Mouse (Mus musculus) mature B cell (primary cell): ENCODE data around the gene Ptbp1.

Source experiments
- in situ Hi-C: fragments of 300-500 bp; cut with MboI; formaldehyde crosslinking; loops from 2 replicates; pipeline ENCODE4 v1.14.3; 2019

The Ptbp1 gene

DNA sequence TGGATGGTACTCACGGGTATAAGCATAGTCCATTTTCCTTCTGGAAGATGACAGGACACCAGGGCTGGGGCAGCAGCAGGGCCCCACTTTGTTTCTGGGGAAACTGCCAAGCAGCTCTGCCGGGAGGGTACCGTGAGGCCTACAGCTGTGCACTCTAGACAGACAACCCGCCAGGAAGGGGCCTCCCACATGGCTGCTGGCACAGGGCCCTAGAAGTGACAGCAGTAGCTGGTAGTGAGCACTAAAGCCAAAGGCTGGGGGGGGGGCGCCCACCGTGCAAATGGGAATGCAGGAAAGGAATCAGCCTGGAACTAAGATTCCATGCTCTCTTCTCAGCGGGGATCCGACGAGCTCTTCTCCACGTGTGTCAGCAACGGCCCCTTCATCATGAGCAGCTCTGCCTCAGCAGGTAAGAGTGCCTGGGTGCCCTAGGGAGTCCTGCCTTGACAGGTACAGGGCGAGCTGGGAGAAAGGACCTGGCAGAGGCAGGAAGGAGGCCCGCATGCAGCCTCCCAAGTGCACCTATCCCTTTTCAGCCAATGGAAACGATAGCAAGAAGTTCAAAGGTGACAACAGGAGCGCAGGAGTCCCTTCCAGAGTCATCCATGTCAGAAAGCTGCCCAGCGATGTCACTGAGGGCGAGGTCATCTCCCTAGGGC is 4.3 kb downstream of the Ptbp1 start:
- in situ Hi-C loops: no loop called here

DNA sequence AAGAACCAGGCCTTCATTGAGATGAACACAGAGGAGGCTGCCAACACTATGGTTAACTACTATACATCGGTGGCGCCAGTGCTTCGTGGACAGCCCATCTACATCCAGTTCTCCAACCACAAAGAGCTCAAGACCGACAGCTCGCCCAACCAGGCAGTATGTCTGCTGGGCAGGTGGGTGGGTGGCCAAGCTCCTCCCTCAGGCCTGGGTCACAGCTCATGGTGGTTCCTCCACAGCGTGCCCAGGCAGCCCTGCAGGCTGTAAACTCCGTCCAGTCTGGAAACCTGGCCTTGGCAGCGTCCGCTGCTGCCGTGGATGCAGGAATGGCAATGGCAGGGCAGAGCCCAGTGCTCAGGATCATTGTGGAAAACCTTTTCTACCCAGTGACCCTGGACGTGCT is 4.9 kb downstream of the Ptbp1 start:
- in situ Hi-C loops: no loop called here

DNA sequence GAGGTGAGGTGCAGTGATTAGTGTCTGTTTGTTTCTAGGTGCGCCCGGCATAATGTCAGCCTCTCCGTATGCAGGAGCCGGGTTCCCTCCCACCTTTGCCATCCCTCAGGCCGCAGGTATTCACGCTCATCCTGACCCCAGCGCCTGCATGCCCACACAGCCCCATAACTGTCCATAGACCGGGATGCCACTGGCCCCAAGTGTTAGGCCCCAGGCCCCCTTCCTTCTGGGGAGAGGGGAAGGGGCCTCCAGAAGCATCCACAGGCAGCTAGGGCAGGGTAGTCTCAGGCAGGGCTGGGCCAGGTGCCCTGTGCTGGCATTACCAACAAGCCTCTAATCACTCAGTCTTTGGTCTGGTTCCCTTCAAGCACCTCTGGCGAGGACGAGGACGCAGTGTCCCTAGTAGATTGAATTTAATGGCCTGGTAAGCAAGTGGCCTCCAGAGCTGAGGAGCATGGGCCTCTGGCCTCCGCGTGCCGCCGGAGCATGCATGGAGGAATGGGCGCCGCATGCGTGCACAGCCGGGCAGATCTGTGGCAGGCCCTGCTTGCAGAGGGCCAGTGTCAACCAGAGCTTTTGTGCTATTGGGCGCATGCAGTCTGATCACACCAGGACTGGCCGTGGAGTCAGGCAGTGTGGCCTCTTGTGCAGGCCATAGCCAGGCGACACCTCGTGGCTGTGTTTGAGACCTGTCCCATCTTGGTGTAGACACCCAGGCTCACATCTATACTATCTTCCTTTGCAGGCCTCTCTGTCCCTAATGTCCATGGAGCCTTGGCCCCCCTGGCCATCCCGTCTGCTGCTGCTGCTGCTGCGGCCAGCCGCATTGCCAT is 6.1 kb downstream of the Ptbp1 start:
- in situ Hi-C loops: no loop called here

DNA sequence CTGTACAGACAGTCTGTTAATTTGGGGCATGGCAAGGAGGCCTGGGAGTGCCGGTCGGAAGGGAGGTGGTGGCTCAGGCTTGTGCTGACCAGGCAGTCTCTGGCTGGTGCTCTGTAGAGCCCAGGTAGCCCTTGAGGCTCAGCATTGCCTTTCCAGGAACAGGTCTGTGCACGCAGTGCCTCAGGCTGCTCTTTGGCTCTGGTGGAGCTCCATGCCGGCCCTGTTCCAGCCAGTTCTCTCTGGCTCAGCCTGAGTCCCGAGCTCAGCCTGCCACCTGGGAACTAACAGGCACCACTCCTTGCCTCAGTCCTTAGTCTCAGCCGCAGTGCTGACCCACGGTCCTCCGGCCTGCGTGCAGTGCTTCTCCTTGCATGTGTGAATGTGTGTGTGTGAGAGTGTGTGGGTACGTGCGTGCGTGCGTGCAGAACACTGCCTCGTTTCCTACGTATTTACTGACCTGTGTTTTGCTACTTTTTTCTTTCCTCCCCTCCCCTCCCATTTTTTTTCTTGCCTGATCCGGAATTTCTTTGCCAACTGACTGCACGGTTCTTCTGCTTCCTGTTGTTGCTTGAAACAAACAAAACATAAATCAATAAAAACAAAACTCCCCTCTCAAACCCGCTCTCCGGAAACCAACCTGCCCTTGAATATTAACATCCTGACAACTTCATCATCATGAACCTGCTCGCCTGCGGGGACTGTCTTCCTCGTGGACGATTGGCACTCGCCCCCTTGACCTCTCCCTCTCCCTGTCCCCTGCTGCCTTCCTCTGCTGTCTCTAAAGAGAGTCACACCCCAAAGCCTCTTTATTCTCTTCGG is 7.2 kb downstream of the Ptbp1 start:
- in situ Hi-C loops: no loop called here

DNA sequence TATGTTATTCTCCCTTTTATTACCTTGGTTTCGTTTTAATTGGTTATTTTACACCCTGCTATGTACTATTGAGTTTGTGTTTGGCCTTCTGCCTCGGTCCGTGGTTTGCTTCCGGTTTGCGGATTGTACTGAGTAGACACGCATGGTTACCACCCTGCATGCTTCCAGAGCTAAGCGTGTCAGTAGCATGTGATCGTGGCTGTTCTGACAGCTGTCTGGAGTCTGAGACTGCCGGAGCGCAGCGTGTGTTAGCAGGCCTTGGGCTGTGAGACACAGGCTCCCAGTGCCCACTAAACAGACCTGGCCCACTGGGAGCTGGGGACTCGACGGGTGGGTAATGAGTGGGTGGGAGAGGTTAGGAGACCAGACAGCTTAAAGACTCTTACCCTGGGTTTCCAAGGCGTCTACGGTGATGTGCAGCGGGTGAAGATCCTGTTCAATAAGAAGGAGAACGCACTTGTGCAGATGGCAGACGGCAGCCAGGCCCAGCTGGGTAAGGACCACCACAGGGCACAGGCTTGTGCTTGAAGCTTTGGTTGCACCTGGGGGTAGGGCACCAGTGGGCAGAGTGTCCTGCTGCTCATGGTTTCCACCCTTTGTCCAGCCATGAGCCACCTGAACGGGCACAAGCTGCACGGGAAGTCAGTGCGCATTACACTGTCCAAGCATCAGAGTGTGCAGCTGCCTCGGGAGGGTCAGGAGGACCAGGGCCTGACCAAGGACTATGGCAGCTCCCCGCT is 8.0 kb downstream of the Ptbp1 start:
- in situ Hi-C loops: no loop called here

DNA sequence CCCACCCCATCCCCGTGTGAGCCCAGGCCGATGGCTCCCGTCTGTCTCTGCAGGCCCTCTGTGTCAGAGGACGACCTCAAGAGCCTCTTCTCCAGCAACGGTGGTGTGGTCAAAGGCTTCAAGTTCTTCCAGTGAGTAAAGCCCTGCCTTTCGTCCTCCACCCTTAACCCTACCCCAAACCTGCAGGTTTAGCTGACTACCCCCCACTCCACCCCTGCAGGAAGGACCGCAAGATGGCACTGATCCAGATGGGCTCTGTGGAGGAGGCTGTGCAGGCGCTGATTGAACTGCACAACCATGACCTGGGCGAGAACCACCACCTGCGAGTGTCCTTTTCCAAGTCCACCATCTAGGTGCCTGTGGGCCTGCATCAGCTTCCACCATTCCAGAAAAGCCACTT is 8.7 kb downstream of the Ptbp1 start:
- in situ Hi-C loops: no loop called here

DNA sequence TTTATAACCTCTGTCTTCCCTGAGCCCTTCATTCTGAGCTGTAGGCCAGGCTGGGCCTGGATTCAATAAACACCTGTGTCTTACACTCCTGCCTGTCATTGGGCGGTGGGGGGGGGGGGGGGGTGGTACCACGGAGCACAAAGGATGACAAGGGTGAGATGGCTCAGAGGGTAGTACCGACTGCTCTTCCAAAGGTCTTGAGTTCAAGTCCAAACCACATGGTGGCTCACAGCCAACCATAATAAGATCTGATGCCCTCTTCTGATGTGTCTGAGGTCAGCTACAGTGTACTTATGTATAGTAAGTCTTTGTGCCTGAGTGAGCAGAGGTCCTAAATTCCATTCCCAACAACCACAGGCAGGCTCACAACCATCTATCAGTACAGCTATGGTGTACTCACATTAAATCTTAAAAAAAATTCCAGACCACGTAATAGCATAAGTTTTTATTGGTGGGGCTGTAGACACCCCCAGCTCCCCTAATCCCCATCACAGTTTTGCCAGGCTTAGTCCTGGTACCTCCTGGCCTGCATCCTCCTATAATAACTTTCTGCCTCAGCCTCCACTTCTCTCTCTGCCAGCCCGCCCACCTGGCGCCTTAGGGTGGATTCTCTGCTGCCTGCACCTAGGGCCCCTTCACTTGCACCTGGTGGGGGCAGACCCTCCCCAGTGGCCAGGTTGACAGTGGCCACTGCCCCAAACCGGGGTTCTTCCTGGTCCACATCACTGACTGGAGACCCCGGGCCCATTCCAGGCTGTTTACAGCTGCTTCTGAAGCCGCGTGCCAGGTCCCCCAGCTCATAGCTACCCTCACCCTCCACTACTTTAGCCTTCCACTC is 10.3 kb downstream of the Ptbp1 start:
- in situ Hi-C loops: no loop called here

DNA sequence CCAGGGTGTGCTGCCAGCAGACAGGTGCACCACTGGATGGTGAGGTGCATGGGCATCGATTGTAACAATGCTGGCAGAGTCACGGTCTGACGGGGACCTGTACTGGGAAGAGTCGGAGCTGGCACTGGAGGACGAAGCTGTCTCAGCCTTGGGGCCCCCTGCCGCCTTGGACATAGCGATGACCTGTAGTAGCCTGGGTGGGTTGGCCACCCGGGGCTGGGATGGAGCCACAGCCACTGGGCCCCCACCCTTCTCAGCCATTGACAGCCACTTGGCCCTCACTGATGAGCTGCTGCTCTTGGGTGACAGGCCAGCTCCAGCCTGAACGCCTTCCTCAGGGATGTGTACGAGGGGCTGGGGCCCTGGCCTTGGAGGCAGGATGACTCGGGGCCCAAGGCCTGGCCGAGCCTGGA is 11.0 kb downstream of the Ptbp1 start:
- in situ Hi-C loops: no loop called here

DNA sequence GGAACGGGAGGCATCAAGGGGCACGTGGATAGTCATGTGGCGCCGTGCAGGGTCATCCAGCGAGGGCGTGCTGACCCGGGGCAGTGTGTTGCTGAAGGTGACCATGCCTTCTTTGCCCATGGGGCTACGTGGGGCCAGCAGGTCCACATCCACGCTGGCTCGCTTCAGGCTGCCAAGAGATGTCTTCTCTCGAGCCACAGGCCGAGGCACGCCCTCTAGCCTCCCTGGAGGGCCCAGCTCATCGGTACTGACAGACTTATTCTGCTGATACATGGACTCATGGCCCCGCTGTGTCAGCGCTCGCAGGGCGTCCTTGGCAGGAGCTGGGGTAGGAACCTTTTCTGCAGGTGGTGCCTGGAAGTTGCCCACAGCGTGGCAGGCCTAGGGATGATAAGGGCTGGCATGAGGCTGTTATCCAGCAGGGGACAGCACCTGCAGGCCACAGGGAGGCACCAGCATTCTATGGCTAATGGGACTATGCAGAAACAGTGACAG is 11.6 kb downstream of the Ptbp1 start:
- in situ Hi-C loops: no loop called here

DNA sequence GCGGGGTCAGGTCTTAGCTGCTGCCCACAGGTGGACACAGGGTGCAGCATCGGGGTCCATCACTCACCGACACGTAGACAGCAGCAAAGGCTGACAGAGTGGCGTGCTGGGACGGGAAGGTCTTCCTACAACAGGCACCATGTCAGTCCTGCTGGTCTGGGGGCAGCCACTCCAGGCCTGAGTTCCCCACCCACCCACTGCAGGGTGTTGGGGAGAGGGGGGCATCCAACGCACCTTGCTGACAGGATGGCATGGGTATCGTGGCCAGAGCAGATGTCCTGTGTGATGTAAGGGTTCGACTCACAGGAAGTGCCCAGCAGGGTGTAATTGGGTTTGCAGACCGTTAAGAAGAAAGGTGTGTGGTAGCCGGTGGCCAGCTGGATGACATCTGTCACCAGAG is 12.4 kb downstream of the Ptbp1 start:
- in situ Hi-C loops: no loop called here

DNA sequence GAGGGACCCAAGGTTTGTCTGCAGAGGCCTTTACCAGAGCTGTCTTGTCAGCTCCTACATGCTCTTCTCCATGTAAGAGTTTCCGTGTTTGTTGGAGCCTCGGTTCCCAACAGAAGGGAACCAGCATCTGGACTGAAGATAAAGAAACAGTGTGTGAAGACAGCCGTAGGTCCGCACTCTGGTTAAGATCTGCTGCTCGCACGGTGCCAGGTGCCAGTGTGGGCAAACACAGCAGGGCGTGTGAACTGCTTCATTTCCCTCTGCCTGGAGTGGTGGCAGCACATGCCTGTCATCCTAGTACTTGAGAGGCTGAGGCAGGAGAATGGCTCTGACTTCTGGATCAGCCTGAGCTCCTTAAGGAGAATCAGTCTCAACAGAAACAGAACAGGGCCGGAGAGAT is 17.6 kb downstream of the Ptbp1 start:
- in situ Hi-C loops: no loop called here

DNA sequence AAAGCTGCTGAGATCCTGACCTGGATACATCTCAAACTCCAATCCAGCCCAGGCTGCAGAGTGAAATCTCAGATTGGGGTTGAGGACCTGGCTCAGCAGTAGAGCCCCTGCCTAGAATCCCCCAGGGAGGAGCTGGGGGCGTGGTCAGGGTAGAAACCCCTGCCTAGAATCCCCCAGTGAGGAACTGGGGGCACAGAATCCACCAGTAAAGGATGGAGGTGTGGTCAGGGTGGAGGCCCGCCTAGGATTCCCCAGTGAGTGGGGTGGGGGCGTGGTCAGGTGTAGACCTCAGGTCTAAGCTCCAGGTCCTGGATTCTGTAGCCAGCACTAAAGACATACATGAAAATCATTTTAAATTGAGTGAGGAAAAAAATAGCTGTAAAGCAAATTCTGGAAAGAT is 18.6 kb downstream of the Ptbp1 start:
- in situ Hi-C loops: no loop called here

DNA sequence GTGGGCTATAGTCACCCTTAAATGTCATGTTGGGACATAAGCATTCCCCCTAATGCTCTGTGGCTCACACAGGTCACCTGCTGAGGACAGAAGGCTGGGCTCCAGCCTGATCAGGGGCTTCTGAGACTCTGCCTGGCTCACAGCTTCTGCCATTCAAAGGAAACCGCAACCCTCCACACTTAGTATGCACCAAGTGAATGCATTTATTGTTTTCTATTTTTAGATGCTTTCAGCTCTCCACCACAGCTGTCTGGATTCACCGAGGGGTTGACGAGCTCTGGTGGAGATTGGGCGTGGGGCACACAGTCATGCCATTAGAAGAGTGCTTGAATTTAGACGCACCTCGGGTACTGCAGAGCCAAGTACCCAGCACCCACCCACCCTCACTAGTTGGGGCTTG is 19.1 kb downstream of the Ptbp1 start:
- in situ Hi-C loops: no loop called here

DNA sequence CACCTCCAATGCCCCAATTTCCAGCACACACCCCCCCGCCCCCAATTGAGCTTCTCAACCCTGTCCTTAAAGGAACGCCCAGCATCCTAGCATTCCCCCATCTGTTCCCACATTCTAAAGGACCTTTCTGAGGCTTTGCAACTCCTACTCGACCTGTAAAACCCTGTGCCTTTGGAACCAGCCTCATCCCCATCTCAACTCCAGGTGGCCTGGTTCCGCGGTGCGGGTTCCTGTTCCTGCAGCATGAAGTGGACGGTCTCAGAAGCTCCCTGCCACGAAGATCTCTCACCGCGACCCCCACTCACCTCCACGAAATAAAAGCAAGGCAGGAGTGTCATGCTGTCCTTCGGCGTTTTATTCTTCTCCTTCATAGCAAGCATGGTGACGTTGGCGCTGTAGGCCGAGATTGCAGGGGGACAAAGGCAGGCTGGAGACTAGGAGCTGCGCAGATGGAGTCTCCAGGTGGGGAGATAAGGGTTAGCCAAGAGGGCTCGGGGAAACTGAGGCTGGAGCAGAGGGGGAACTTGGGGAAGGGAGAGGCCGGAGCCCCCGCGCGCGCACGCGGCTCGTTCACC is 19.6 kb downstream of the Ptbp1 start:
- in situ Hi-C loops: no loop called here

DNA sequence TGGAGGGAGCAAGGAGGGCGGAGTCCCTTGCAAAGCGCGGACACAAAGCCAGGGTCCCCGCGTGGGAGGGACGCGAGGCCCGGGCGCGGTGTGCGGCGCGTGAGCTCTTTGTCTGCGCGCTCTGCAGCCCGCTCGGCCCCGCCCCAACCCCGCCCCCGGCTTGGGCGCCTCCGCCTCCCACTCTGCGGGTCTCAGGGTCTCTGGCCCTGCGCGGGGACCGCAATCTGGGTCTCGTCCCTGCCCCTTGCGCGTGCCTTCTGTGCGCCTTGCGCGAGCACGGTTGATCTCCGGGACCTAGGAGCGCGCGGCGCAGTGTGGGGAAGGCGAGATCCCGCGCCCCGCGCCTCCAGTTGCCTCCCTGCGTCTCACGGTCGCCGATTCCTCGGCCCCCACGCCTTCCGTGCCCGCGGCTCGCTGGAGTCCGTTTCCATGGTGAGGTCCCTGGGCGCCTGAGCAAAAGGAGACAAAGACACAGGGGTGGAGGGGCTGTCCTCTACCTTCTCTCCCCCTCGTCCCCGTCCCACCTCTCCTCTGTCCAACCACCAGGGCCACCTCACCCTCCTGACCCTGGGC is 20.1 kb downstream of the Ptbp1 start, which contains the start of the genes Prtn3 and Plppr3:
Gene Prtn3 (plus strand): TSS at position 187 of the 573 bp plus-strand sequence.
Gene Plppr3 (minus strand): TSS at position 345 of the 573 bp plus-strand sequence.
- in situ Hi-C loops: no loop called here

DNA sequence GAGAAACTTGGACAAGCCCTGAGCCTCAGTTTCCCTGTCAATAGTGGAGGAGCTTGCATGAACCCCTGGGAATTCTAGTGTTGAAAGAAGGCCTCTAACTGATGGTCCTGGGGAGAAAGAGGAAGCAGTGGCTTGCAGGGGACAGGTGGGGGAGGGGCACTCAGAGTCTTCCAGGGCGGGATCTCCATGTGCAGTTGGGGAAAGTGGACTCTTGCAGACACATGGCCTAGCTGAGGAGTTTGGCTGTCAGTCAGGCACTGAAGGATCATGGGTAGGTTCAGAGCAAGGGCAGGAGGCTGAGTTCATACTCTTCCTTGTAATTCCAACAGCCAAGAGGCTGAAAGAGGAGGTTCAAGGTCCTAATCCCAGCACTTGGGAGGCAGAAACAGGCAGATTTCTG is 22.9 kb downstream of the Ptbp1 start:
- in situ Hi-C loops: no loop called here

DNA sequence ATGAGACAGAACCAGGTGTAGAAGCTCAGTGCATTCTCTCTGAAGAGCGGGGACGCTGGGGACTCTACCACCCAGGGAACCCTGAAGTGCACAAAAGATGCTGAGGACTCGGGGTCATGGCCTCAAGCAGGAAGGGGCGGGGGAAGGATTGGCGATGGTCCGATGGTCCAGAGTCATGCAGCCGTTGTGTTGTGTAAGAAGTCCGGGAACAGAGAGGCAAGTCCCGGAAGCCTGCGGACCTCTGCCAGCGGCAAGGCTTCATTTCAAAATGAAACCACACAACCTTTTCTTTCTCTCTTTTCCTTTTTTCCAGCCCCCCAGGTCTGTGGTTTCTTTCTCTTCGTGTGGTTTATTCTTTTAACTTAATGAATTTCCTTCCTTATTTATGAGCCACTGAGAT is 23.5 kb downstream of the Ptbp1 start:
- in situ Hi-C loops: no loop called here

DNA sequence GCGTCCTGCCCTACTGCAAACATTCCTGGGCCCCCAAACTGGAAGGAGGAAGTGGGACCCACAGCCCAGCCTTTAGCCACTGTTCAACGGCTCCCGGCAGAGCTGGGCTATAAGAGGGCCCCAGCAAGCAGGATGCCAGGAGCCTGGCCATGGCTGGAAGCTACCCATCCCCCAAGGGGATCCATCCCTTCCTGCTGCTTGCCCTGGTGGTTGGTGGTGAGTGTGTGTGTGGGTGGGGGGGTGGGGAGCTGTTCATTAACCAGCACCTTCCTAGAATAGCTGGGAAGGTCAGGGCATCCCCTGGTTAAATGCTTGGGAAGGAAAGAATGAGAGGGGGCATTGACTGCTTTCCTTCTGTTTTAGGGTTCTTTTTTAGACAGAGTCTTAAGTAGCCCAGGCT is 25.3 kb downstream of the Ptbp1 start:
- in situ Hi-C loops: no loop called here

DNA sequence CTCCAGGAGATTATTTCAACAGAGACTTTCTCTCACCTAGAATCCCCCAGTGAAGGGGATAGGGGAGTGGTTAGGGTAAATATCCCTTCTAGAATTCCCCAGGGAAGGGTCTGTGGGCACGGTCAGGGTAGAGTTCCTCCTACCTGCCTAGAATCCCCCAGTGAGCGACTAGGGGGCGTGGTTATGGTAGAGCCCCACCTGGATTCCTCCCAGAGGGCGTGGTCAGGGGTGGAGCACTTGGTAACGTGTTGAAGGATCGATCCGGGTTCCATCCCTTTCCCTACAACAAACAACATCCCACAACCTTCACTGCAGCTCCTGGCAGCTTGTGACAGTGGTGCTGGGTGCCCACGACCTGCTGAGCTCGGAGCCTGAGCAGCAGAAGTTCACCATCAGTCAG is 26.5 kb downstream of the Ptbp1 start:
- in situ Hi-C loops: loop anchor here (10.0 kb wide), 1 partner anchor 74 kb away; no protein-coding TSS in a partner anchor

DNA sequence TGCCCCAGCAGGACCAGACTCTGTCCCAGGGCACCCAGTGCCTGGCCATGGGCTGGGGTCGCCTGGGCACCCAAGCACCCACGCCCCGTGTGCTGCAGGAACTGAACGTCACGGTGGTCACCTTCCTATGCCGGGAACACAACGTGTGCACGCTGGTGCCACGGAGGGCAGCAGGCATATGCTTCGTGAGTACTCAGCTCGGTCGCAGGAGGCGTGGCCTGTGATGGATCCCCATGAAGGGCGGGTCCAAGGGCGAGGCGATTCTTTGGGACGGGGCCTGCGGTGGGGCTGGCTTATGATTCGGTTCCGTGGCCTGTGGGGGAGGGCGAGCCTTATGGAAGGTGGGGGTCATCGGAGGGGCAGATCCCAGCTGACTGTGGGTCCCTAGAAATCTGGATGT is 27.8 kb downstream of the Ptbp1 start:
- in situ Hi-C loops: loop anchor here (10.0 kb wide), 1 partner anchor 73 kb away; no protein-coding TSS in a partner anchor
